Mouse (Mus musculus) adrenal gland, postnatal 14 days (tissue): Measurements from ENCODE around the gene Abca8b. TPM values are rescaled to one million over a fixed set of nuclear protein-coding genes. Genes with fewer than 3 reads are reported as not detected.
A peak's percentile ranks its signal among the peaks of the same experiment; 100 is the strongest.
"Not testable (repeated sequence)": the region's sequence is repeated elsewhere in the genome, so short reads cannot be mapped to it uniquely, and the experiment has no call there.

Experiments used
- DNase-seq: peaks from one replicate; pipeline ENCODE4 v3.0.0; 2021; ENCODE audit warnings: mixed read lengths
- long read RNA-seq, 2 experiments: library from polyadenylated mRNA; stranded (forward); transcript quantifications; one replicate each; pipeline ENCODE4 v2.0.0; 2021
- total RNA-seq: library from RNA; stranded (reverse); gene quantifications from 2 replicates; pipeline ENCODE4 v1.2.3, GENCODE M21; 2021

Gene Abca8b
- total RNA-seq, result 6.8 and 10.5 TPM in 2 replicates
- long read RNA-seq, experiment 1, partial matches to known transcripts, result 1 of 2 reads
- long read RNA-seq, experiment 1, other reads (novel, unspliced or antisense), result 1 of 2 reads
- long read RNA-seq, experiment 2, partial matches to known transcripts, result 0 of 3 reads
- long read RNA-seq, experiment 2, other reads (novel, unspliced or antisense), result 3 of 3 reads

DNA sequence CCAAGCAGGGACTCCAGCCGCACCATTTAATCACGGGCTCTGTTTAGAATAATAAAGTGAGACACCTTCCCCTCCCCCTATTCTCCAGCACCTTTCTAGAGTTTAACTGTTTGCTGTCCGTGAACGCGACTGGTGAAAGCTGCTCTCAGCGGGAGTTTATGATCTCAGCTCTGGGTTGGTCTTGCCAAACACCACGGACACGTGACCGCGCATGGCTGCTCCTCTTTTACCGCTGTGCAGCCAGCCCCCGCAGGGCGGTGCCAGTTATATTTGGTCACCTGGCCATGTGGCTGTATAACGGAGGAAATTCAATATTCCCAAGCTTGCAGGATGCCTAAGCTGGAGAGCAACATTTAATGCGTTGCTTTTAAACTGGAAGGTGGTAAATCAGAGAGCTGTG is at the start of gene Abca8b:
Gene Abca8b (minus strand): TSS at position 222 of the 400 bp plus-strand sequence.
- DNase-seq, result peak; percentile 86

DNA sequence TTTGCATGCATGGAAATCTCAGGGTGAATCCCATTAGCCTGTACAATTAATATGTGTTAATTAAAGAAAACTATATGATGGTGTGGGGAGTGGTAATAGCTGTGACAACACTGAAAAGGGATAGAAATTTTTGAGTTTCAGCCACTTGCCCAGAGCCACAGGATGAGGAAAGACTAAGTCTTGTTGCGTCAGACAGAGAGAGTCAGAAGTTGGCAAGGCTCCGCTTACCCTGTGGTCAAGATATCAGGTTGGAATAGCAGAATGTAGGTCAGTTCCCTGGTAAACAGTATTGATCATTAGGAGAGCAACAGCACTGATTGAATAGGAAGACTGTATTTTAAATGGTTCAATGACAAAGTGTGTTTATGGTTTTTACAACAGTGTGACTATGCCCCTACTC is 42.1 kb upstream of the Abca8b start:
- peak; percentile 29 for DNase-seq

- peak; percentile 11 for DNase-seq
Measured at GRCm38 (mm10) chr11:110028913-110029695, 33.5 kb upstream of the Abca8b start.

GRCm38 (mm10) chr11:110010836-110011546 is 15.3 kb upstream of the Abca8b start:
- no peak for DNase-seq

- DNase-seq, result peak; percentile 12
Measured at GRCm38 (mm10) chr11:109995013-109995412, 632 bp downstream of the Abca8b start.

DNA sequence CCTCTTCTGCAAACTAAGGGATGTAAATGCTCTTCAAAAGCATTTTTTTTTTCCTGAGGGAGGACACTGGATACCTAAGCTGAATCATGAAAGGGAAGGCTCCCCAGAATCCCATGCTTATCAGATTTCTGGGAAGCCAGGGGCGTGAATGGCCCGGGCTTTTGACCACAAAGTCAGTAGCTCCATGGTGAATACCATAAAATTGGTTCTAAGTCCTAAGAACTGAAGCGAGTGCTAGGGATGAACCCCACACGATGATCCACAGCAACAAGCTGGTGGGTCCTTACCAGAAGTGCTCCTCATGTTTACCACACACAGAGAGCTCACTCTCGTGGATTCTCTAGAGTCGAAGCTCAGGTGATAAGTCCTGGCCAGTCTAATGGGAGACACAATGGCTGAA is 1.6 kb downstream of the Abca8b start:
- no peak for DNase-seq

GRCm38 (mm10) chr11:109991270-109991669 is 4.4 kb downstream of the Abca8b start:
- peak; percentile 12 for DNase-seq

DNA sequence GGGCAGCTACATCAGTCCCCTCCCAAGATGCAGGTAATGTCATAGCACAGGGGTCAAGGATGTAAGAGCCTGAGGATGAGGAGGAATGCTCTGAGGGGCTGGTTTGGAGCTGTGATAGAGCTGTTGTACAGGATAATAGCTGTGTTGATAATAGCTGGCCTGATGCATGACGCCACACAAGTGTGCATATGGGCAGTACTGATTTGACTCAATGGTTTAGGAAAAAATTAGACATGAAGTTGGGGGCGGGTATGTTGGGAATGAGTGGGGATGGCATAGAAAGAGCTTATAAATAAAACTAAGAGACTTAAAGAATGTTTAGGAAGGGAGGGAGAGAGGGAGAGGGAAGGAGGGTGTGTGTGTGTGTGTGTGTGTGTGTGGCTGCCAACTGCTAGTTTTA is 5.4 kb downstream of the Abca8b start:
- DNase-seq, result no peak

- no peak for DNase-seq
Measured at GRCm38 (mm10) chr11:109988164-109988563, 7.5 kb downstream of the Abca8b start.

- DNase-seq, result not testable (repeated sequence)
Measured at GRCm38 (mm10) chr11:109987460-109988072, 8.1 kb downstream of the Abca8b start.

GRCm38 (mm10) chr11:109981872-109982271 is 13.8 kb downstream of the Abca8b start:
- DNase-seq, result no peak

- no peak for DNase-seq
Measured at GRCm38 (mm10) chr11:109970521-109970920, 25.1 kb downstream of the Abca8b start.

DNA sequence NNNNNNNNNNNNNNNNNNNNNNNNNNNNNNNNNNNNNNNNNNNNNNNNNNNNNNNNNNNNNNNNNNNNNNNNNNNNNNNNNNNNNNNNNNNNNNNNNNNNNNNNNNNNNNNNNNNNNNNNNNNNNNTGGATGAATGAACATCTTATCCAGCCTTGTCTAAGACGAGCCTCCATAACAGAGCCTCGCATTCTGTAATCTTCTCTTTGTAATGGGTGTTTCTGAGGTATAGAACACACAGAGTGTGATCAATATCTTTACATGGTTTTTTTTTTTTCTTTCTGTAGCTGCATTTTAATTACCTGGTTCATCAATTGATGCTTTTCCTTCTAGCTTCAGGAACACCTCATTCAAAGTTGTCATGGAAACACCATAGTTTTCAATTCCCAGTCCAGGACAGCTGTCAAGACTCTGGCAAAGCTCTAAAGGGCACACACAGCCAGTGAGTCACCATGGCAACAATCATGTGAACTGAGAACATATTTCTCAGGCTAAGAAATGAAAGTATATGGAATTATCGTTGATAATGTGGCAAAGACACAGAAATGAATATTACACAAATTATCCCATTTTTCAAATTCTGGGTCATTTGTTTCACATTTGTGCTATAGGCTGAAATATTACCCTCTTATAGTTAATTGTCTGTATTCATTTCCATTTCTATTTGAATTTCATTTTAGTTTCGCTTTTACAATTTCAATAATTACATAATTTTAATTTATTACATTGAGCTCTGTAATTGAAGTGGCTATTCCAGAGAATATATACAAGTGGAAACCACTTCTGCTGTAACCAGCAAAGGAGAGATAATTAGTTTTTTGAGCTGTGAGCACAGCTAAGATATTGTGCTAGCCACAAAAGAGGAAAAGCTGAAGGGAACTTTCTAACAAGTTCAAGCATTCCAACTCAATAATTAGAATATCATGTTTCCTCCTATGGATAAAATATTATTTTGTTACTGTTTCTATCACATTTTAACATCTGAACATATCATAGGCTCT is 33.9 kb downstream of the Abca8b start:
- no peak for DNase-seq

GRCm38 (mm10) chr11:109955185-109955584 is 40.5 kb downstream of the Abca8b start:
- DNase-seq, result no peak

DNA sequence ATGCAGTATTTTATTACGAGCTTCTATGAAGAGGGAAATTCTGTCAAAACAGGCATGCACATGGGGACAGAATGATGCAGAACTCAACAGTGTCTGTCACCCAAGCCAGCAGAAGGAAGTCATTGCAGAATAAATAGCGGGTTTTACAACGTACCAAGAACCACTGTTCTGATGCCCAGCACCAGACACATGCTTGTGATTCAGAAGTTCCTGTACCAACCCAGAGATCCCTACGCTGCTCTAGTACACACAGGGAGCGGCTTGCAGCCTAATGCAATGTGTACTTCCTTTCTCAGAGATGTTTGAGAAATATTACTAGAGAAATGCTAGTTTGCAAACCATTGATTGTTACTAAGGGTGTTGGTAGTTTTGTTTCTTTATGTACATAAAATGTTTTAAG is 58.7 kb downstream of the Abca8b start:
- no peak for DNase-seq

GRCm38 (mm10) chr11:109933207-109933606 is 62.4 kb downstream of the Abca8b start:
- not testable (repeated sequence) for DNase-seq

GRCm38 (mm10) chr11:109928489-109928888 is 67.2 kb downstream of the Abca8b start:
- no peak for DNase-seq

- DNase-seq, result no peak
Measured at GRCm38 (mm10) chr11:109926718-109927680, 68.6 kb downstream of the Abca8b start.

- DNase-seq, result no peak
Measured at GRCm38 (mm10) chr11:109922236-109922635, 73.4 kb downstream of the Abca8b start.

GRCm38 (mm10) chr11:109919480-109919879 is 76.2 kb downstream of the Abca8b start:
- no peak for DNase-seq
